Mouse (Mus musculus) limb, embryonic 12.5 days (tissue): ENCODE results near the gene C9. TPM values are rescaled to one million over a fixed set of nuclear protein-coding genes. Genes with fewer than 3 reads are reported as not detected.
A peak's percentile ranks its signal among the peaks of the same experiment; 100 is the strongest.

ENCODE experiments used
- ATAC-seq: fragments of 200-750 bp; cut with Nextera tagmentation; 2 replicates; pipeline ENCODE4 v1.8.0; 2017; ENCODE audit warnings: low read depth, moderate TSS enrichment; ENCODE audit not compliant: insufficient number of reproducible peaks, insufficient read depth, low FRiP score, low TSS enrichment
- H3K27ac ChIP-seq: fragments of 300-500 bp; sonication (generic); 2 replicates; pipeline ENCODE4 v1.5.1; 2016; ENCODE audit warnings: mild to moderate bottlenecking, moderate library complexity
- H3K27me3 ChIP-seq: fragments of 300-500 bp; sonication (generic); 2 replicates; pipeline ENCODE4 v1.6.1; 2016; ENCODE audit warnings: mild to moderate bottlenecking, moderate library complexity
- H3K36me3 ChIP-seq: fragments of 300-500 bp; sonication (generic); 2 replicates; pipeline ENCODE4 v1.6.1; 2016; ENCODE audit warnings: mild to moderate bottlenecking, moderate library complexity
- H3K4me1 ChIP-seq: fragments of 300-500 bp; sonication (generic); replicated peaks from 2 replicates; pipeline ENCODE4 v1.6.1; 2016
- H3K4me2 ChIP-seq: fragments of 300-500 bp; sonication (generic); 2 replicates; pipeline ENCODE4 v1.6.1; 2016; ENCODE audit warnings: mild to moderate bottlenecking, moderate library complexity
- H3K4me3 ChIP-seq: fragments of 300-500 bp; sonication (generic); replicated peaks from 2 replicates; pipeline ENCODE4 v1.5.1; 2016; ENCODE audit warnings: mild to moderate bottlenecking
- H3K9ac ChIP-seq: fragments of 300-500 bp; sonication (generic); replicated peaks from 2 replicates; pipeline ENCODE4 v1.6.1; 2016; ENCODE audit warnings: mild to moderate bottlenecking, moderate library complexity
- H3K9me3 ChIP-seq: fragments of 300-500 bp; sonication (generic); 2 replicates; pipeline ENCODE4 v1.6.1; 2016; ENCODE audit warnings: mild to moderate bottlenecking, moderate library complexity
- whole genome bisulfite sequencing: fragments of 180-500 bp; shearing (Covaris S2); methylation state at CpG from one replicate; pipeline ENCODE4 v1.1.7; 2016; 5-methylcytosine and 5-hydroxymethylcytosine counted together
- polyA plus RNA-seq: library from polyadenylated mRNA; unstranded; fragments of >200 nt; fragmentation: Nextera tagmentation; extraction: Ambion mirVana; gene quantifications from 2 replicates; pipeline ENCODE4 v1.2.1, GENCODE M21; 2016

Gene C9
- not detected in 2 replicates for polyA plus RNA-seq

DNA sequence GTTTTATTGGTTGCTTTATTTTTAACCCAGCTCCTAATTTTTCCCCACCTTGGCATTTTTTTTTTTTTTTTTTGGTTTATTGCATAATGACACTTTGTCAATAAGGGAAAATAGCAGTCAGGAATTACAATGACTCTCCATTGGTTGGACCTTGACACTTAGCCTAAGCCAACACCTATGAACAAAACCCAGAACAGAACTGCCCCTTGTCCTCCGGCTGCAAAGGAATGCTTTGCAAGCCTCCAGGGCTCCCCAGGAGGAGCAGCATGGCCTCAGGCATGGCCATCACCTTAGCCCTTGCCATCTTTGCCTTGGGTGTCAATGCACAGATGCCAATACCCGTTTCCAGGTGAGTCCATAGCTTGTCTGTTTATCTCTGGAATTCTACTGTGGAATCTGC lies at the start of gene C9:
Gene C9, plus strand, starts transcription at position 193 of the 400 bp plus-strand sequence.
- Histone ChIP-seq H3K27ac (no peak within 1 kb of the TSS), H3K9me3 (no peaks in the 10 kb centered on the region), H3K36me3 (no peaks in the 10 kb centered on the region), H3K4me1 (peaks cover 12% of the 10 kb centered on the region), H3K27me3 (no peaks in the 10 kb centered on the region), H3K4me2 (no peak within 1 kb of the TSS), H3K4me3 (no peak within 1 kb of the TSS), H3K9ac (no peak within 1 kb of the TSS)
- ATAC-seq: no peak
- WGBS: 56% methylated on average over 2 of the region's 2 CpGs

DNA sequence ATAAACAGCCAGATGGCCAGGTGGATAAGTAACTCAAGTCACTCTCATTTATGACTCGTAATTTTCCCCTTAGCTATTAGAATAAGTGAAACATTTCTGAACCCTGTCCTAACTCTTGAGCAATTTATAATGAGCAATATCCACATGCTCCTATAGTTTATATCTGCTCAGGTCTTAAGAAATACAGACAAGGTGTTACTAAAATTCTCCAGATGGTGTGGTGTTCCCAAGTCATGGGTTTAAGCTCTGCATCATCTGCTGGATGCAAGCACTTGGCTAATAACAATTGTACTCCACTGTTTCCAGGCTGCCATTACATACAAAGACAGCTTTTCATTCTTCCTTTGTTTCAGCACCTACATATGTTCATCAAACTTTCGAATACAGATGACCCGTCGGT lies 46.9 kb upstream of the C9 start:
- Histone ChIP-seq H3K9me3 (no peaks in the 10 kb centered on the region; the same call in 1 of the 2 replicates), H3K4me1 (peaks cover 3% of the 10 kb centered on the region; the same call in 1 of the 2 replicates), H3K4me3 (no peak overlapping the region), H3K36me3 (peaks cover 12% of the 10 kb centered on the region), H3K9ac (no peak overlapping the region), H3K27ac (no peak overlapping the region), H3K27me3 (no peaks in the 10 kb centered on the region), H3K4me2 (no peak overlapping the region)
- no peak for ATAC-seq
- 85% methylated on average over 4 of the region's 4 CpGs for whole genome bisulfite sequencing

DNA sequence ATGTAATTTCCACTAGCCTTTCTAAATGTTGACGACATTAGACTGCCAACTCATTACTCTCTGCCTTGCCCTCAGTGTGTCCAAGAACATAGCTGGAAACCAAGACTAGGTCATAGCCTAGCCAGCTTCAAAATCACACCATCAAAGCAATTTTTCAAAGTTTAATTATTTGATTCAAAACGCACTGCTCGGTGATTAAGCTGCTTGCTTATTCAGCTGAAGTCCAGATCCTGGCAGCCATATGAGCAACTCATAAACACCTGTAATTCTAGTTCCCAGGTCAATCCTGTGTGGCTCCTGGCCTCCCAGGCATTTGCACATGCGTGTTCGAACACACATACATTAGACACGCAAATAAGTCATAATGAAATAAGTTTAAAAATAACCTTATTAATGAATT lies 46.2 kb upstream of the C9 start:
- 65% methylated on average over 6 of the region's 6 CpGs for WGBS
- ATAC-seq: peak; percentile 42; the same call in 1 of the 2 replicates
- H3K9me3 ChIP-seq: no peaks in the 10 kb centered on the region
- H3K4me1 ChIP-seq: peaks cover 4% of the 10 kb centered on the region
- H3K36me3 ChIP-seq: peaks cover 7% of the 10 kb centered on the region
- no peak overlapping the region for H3K4me3 ChIP-seq
- H3K27me3 ChIP-seq: no peaks in the 10 kb centered on the region
- H3K27ac ChIP-seq: no peak overlapping the region
- no peak overlapping the region for H3K4me2 ChIP-seq
- no peak overlapping the region for H3K9ac ChIP-seq

DNA sequence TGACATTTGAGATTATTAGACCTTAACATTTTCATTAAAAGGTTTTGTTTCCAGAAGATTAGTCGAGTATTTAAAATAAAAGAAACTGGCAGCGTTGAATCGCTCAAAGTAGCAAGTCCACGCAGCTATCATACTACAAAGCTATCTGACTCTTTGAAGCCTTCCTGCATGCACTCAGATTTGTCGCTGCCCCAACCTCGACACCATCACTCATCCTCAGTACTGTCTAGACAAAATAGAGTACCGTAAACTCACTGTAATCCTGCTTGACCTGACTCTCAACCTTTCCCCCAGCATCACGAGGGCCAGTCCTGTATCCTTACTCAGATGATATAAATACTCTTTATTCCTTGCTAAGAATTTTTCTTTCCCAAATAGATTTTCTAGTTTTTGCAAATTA lies 45.0 kb upstream of the C9 start:
- H3K9me3 ChIP-seq: no peaks in the 10 kb centered on the region
- H3K27ac ChIP-seq: no peak overlapping the region
- peaks cover 11% of the 10 kb centered on the region for H3K4me1 ChIP-seq
- H3K9ac ChIP-seq: no peak overlapping the region
- no peak overlapping the region for H3K4me3 ChIP-seq
- H3K4me2 ChIP-seq: no peak overlapping the region
- 62% methylated on average over 8 of the region's 8 CpGs for WGBS
- H3K27me3 ChIP-seq: no peaks in the 10 kb centered on the region
- no peak for ATAC-seq
- H3K36me3 ChIP-seq: peaks cover 7% of the 10 kb centered on the region

DNA sequence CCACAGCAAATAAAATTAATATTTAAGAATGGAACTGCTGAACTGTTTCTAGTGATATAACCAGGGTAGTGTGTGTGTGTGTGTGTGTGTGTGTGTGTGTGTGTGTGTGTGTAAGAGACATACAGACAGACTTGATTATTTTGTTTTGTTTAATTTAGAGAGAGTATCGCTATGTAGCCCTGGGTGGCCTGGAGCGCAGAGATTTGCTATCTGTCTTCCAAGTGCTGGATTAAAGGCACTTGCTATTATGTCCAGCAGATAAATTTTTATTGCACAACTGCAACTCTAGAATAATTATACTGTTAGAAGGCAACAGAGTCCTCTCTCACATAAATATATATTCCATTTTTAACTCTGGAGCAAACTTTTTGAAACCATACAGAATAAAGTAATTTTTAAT lies 42.7 kb upstream of the C9 start:
- ATAC-seq: no peak
- no peaks in the 10 kb centered on the region for H3K9me3 ChIP-seq
- WGBS: 93% methylated on average over 2 of the region's 2 CpGs
- peaks cover 11% of the 10 kb centered on the region for H3K4me1 ChIP-seq
- no peak overlapping the region for H3K4me3 ChIP-seq
- H3K4me2 ChIP-seq: no peak overlapping the region
- H3K9ac ChIP-seq: no peak overlapping the region
- no peaks in the 10 kb centered on the region for H3K36me3 ChIP-seq
- H3K27me3 ChIP-seq: no peaks in the 10 kb centered on the region
- no peak overlapping the region for H3K27ac ChIP-seq

DNA sequence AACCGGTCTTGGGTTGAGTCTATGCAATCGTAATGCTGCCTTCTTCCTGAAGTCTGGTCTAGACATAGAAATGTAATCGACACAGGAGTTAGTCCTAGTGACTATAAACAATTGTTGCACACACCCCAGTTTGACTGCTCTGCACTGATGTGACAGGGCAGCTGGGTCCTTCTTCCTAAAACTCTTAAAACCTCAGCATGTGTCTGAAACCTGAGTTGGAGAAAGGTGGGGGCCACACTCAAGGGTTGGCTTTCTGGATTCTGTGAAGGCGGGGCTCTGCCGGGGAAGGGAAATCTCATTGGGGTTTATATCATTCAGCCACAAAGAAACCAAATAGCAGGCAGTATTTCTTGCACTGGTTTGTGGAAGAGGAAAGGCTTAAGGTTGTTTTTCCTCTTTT lies 41.0 kb upstream of the C9 start:
- H3K4me1 ChIP-seq: peaks cover 8% of the 10 kb centered on the region
- H3K9ac ChIP-seq: no peak overlapping the region
- ATAC-seq: peak; percentile 59; the same call in 1 of the 2 replicates
- no peaks in the 10 kb centered on the region for H3K9me3 ChIP-seq
- no peaks in the 10 kb centered on the region for H3K27me3 ChIP-seq
- no peaks in the 10 kb centered on the region for H3K36me3 ChIP-seq
- H3K4me3 ChIP-seq: no peak overlapping the region
- H3K27ac ChIP-seq: peak overlapping the region; percentile 42; the same call in 1 of the 2 replicates
- WGBS: 71% methylated on average over 5 of the region's 5 CpGs
- no peak overlapping the region for H3K4me2 ChIP-seq

DNA sequence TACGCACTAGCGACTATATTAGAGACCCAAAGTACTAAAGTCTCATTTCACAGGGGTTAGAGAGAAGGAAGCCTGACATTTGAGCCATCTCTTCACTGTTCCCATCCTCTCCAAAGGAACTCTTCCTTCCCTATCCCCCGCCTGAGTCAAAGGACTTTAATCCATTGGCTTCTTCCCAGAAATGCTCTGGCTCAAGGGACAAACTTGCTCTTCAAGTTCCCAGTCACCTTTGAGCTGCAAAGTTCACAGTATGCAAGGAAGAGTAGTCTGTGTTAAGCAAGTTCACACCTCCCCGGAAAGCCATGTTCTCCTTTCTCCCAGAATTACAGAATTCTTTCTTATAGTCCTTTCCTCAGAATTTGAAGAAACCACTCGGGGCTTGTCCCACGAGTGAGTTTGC lies 38.4 kb upstream of the C9 start:
- H3K27ac ChIP-seq: no peak overlapping the region
- no peaks in the 10 kb centered on the region for H3K9me3 ChIP-seq
- WGBS: 79% methylated on average over 6 of the region's 6 CpGs
- no peak overlapping the region for H3K4me3 ChIP-seq
- peaks cover 8% of the 10 kb centered on the region for H3K4me1 ChIP-seq
- no peaks in the 10 kb centered on the region for H3K27me3 ChIP-seq
- no peak overlapping the region for H3K4me2 ChIP-seq
- H3K36me3 ChIP-seq: no peaks in the 10 kb centered on the region
- ATAC-seq: no peak
- H3K9ac ChIP-seq: no peak overlapping the region

DNA sequence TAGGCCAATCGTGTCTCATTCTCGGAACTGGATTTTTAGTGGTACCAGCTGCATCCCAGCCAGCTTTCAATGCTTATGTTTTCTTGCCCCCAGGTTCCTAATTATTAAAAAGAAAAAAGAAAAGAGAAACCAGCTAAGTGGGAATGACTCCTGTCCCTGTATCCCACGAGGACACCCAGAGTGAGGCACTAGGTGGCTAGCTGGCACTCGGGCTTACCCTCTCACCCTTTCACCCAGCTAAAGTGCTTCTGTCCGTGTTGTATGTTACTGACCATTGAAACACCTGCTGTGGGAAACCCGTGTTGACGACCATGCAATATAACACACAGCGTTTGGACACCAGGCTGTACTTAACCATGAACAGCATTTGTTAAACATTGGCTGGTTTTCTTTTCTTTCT lies 36.1 kb upstream of the C9 start:
- H3K4me1 ChIP-seq: peaks cover 6% of the 10 kb centered on the region
- no peak overlapping the region for H3K27ac ChIP-seq
- H3K9ac ChIP-seq: no peak overlapping the region
- no peak overlapping the region for H3K4me3 ChIP-seq
- H3K4me2 ChIP-seq: no peak overlapping the region
- WGBS: 80% methylated on average over 8 of the region's 8 CpGs
- H3K9me3 ChIP-seq: no peaks in the 10 kb centered on the region
- ATAC-seq: no peak
- H3K36me3 ChIP-seq: no peaks in the 10 kb centered on the region
- no peaks in the 10 kb centered on the region for H3K27me3 ChIP-seq

DNA sequence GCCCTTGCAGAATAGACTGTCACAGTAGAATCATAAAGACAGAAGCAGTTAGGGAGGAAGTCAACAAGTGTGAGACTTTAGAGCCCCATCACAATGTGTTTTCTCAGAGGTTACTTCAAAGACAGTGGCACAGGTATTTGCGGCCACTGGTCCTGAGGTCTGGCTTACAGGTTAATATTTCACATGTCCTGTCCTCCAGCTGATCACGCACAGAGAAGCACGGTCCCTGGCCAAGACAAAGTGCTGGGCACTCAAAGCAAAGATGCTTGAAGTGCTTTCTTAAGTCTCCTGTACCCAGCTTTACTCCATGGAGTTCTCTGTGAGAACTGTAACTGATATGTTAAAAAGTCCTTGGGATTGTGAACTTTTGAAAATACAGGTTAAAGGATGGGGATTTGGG lies 35.0 kb upstream of the C9 start:
- Histone ChIP-seq H3K27me3 (no peaks in the 10 kb centered on the region), H3K27ac (no peak overlapping the region), H3K36me3 (no peaks in the 10 kb centered on the region), H3K4me3 (no peak overlapping the region), H3K9me3 (no peaks in the 10 kb centered on the region), H3K4me1 (no peaks in the 10 kb centered on the region), H3K9ac (no peak overlapping the region), H3K4me2 (no peak overlapping the region)
- no peak for ATAC-seq
- WGBS: 91% methylated on average over 3 of the region's 3 CpGs

DNA sequence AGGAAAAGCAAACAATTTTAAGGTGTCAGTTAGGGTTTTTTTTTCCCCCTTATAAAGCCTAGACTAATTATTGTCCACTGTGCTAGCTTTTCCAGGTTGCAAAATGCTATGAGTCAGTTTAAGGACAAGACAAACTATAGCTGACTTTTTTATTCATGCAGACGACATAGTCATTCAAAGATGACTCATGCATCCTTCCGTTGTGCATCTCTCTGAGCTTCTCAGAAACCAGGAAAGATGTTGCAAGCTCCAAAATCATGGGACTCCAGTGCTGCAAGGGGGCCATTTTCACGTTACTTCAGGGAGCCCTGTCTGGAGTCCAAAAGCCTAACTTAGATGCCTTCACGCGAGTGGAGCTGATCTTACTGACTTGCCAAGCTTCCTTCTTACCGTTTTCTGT lies 33.8 kb upstream of the C9 start:
- Histone ChIP-seq H3K4me3 (no peak overlapping the region), H3K27me3 (no peaks in the 10 kb centered on the region), H3K4me1 (no peaks in the 10 kb centered on the region), H3K9ac (no peak overlapping the region), H3K27ac (no peak overlapping the region), H3K36me3 (0 out of 2 replicates have a peak, but pooled peaks cover 5% of the 10 kb centered on the region), H3K9me3 (no peaks in the 10 kb centered on the region), H3K4me2 (no peak overlapping the region)
- no peak for ATAC-seq
- WGBS: 90% methylated on average over 6 of the region's 6 CpGs

DNA sequence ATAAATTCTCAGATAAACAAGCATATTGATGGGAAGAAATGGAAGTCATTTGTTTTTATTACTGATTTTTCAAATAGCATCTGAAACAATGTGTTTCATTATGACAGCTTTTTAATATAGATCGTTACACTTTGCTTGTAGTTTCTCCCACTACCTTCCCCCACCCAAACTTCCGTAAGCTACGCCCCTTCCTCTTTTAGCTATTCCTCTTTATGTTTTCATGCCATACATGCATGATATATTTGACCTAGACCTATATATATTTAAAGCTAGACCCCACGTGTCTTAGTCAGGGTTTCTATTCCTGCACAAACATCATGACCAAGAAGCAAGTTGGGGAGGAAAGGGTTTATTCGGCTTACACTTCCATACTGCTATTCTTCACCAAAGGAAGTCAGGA lies 29.8 kb upstream of the C9 start:
- WGBS: 90% methylated on average over 5 of the region's 5 CpGs
- no peak for ATAC-seq
- no peaks in the 10 kb centered on the region for H3K27me3 ChIP-seq
- peaks cover 30% of the 10 kb centered on the region for H3K36me3 ChIP-seq
- H3K9ac ChIP-seq: no peak overlapping the region
- no peaks in the 10 kb centered on the region for H3K4me1 ChIP-seq
- H3K4me3 ChIP-seq: no peak overlapping the region
- H3K4me2 ChIP-seq: no peak overlapping the region
- no peaks in the 10 kb centered on the region for H3K9me3 ChIP-seq
- H3K27ac ChIP-seq: no peak overlapping the region

DNA sequence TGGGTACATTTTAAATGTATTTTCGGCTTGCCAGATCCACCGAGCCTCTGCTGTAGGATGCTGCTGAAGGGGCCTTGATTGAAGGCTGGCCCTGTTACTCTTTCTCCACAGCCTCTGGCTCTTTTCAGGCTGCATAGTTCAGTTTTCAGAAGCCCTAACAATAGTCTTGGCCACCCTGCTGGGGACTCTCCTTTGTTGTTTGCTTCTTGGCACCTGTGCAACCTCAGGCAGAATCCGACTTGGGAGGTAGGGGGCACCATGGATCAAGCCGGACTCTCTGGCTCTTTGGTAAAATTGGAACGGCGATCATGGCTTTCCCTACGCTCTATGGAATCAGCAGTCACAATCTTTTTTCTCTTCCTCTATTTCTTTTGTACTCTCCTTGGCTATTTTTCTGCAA lies 13.3 kb upstream of the C9 start:
- no peak overlapping the region for H3K9ac ChIP-seq
- no peak overlapping the region for H3K4me2 ChIP-seq
- H3K27ac ChIP-seq: no peak overlapping the region
- H3K36me3 ChIP-seq: peaks cover 68% of the 10 kb centered on the region
- no peaks in the 10 kb centered on the region; the same call in 1 of the 2 replicates for H3K4me1 ChIP-seq
- H3K9me3 ChIP-seq: no peaks in the 10 kb centered on the region
- no peak for ATAC-seq
- no peaks in the 10 kb centered on the region for H3K27me3 ChIP-seq
- WGBS: 85% methylated on average over 7 of the region's 7 CpGs
- no peak overlapping the region for H3K4me3 ChIP-seq
